Mouse (Mus musculus): ENCODE data around the gene Ftl1.

- TF ChIP-seq POLR2A (IDR thresholded peaks at IDR 0.05; ENCODE audit: low read depth, low read length) (no peak), CTCF (IDR thresholded peaks at IDR 0.05; ENCODE audit: borderline replicate concordance, insufficient read depth, low read length) (no peak)
Measured at GRCm38 (mm10) chr7:45415636-45416035, 44.0 kb downstream of the Ftl1 start.
